Mouse (Mus musculus) small intestine, adult 2 months (tissue): ENCODE results near the gene Csgalnact2. TPM values are rescaled to one million over a fixed set of nuclear protein-coding genes. Genes with fewer than 3 reads are reported as not detected.

Source experiments
- H3K27ac ChIP-seq: fragments of 200-500 bp; 2 replicates; pipeline ENCODE4 v1.5.1; 2012; ENCODE audit warnings: low read depth, low read length, control low read depth, inconsistent platforms; ENCODE audit not compliant: insufficient read depth
- H3K27me3 ChIP-seq: fragments of 200-500 bp; 2 replicates; pipeline ENCODE4 v1.6.1; 2012; ENCODE audit warnings: mild to moderate bottlenecking, moderate library complexity, low read length, inconsistent platforms; ENCODE audit not compliant: control insufficient read depth, insufficient read depth
- H3K36me3 ChIP-seq: fragments of 200-500 bp; 2 replicates; pipeline ENCODE4 v1.6.1; 2012; ENCODE audit warnings: mild to moderate bottlenecking, low read length, control low read depth, inconsistent platforms; ENCODE audit not compliant: control insufficient read depth, insufficient read depth
- H3K4me1 ChIP-seq: fragments of 200-500 bp; 2 replicates; pipeline ENCODE4 v1.6.1; 2012; ENCODE audit warnings: low read length, inconsistent platforms, mixed read lengths; ENCODE audit not compliant: control insufficient read depth, insufficient read depth, insufficient read length
- H3K4me3 ChIP-seq: fragments of 200-500 bp; 2 replicates; pipeline ENCODE4 v1.5.1; 2012; ENCODE audit warnings: low read depth, mild to moderate bottlenecking, control low read depth, inconsistent platforms, low read length, moderate library complexity
- CTCF ChIP-seq: fragments of 200-500 bp; IDR thresholded peaks from 2 replicates; pipeline ENCODE4 v1.5.1; 2012; ENCODE audit warnings: low read depth, mild to moderate bottlenecking, control low read depth, inconsistent platforms, low read length, moderate library complexity, mixed read lengths; ENCODE audit not compliant: insufficient replicate concordance, insufficient read length; ENCODE audit errors: extremely low read depth
- POLR2A ChIP-seq: fragments of 200-500 bp; IDR thresholded peaks from 2 replicates; pipeline ENCODE4 v1.6.1; 2012; ENCODE audit warnings: low read depth, mild to moderate bottlenecking, control low read depth, inconsistent platforms, low read length, moderate library complexity
- WGBS: fragments of 180-500 bp; shearing (Covaris S2); methylation state at CpG from one replicate; pipeline ENCODE4 v1.1.7; 2018; 5-methylcytosine and 5-hydroxymethylcytosine counted together
- polyA plus RNA-seq: library from polyadenylated mRNA; depleted of rRNA; stranded (reverse); fragments of >200 nt; gene quantifications from 2 replicates; pipeline ENCODE4 v1.2.3, GENCODE M21; 2012

The Csgalnact2 gene
- polyA plus RNA-seq, 1 experiment: 0.38 TPM

- H3K4me1 ChIP-seq: no peaks in the 10 kb centered on the region
- H3K27ac ChIP-seq: no peak overlapping the region
- H3K4me3 ChIP-seq: no peak overlapping the region
- TF ChIP-seq POLR2A (no peak), CTCF (no peak)
- WGBS: 71% methylated on average over 6 of the region's 6 CpGs
- H3K36me3 ChIP-seq: no peaks in the 10 kb centered on the region
- no peaks in the 10 kb centered on the region for H3K27me3 ChIP-seq
Measured at GRCm38 (mm10) chr6:118083608-118084007, 55.3 kb downstream of the Csgalnact2 start.

- WGBS: 68% methylated on average over 3 of the region's 3 CpGs
- Histone ChIP-seq H3K27ac (no peak overlapping the region), H3K4me3 (no peak overlapping the region), H3K4me1 (no peaks in the 10 kb centered on the region), H3K36me3 (no peaks in the 10 kb centered on the region), H3K27me3 (no peaks in the 10 kb centered on the region)
- TF ChIP-seq CTCF (no peak), POLR2A (no peak)
Measured at GRCm38 (mm10) chr6:118082384-118082783, 56.6 kb downstream of the Csgalnact2 start.

- 79% methylated on average over 4 of the region's 4 CpGs for WGBS
- Histone ChIP-seq H3K27me3 (no peaks in the 10 kb centered on the region), H3K36me3 (no peaks in the 10 kb centered on the region), H3K4me3 (no peak overlapping the region), H3K27ac (no peak overlapping the region), H3K4me1 (no peaks in the 10 kb centered on the region)
- TF ChIP-seq CTCF (no peak), POLR2A (no peak)
Measured at GRCm38 (mm10) chr6:118080711-118081110, 58.2 kb downstream of the Csgalnact2 start.

- TF ChIP-seq POLR2A (no peak), CTCF (no peak)
- WGBS: 69% methylated on average over 10 of the region's 10 CpGs
- no peaks in the 10 kb centered on the region for H3K36me3 ChIP-seq
- H3K4me1 ChIP-seq: no peaks in the 10 kb centered on the region
- H3K27ac ChIP-seq: no peak overlapping the region
- H3K4me3 ChIP-seq: no peak overlapping the region
- no peaks in the 10 kb centered on the region for H3K27me3 ChIP-seq
Measured at GRCm38 (mm10) chr6:118079762-118080465, 59.0 kb downstream of the Csgalnact2 start.

GRCm38 (mm10) chr6:118079292-118079691, 59.6 kb downstream of the Csgalnact2 start:
- H3K4me1 ChIP-seq: no peaks in the 10 kb centered on the region
- H3K36me3 ChIP-seq: no peaks in the 10 kb centered on the region
- TF ChIP-seq POLR2A (no peak), CTCF (no peak)
- H3K4me3 ChIP-seq: no peak overlapping the region
- WGBS: 55% methylated on average over 3 of the region's 3 CpGs
- no peak overlapping the region for H3K27ac ChIP-seq
- H3K27me3 ChIP-seq: no peaks in the 10 kb centered on the region

- Histone ChIP-seq H3K27ac (no peak overlapping the region), H3K4me1 (no peaks in the 10 kb centered on the region), H3K27me3 (no peaks in the 10 kb centered on the region), H3K4me3 (no peak overlapping the region), H3K36me3 (no peaks in the 10 kb centered on the region)
- TF ChIP-seq CTCF (no peak), POLR2A (no peak)
- 65% methylated on average over 10 of the region's 10 CpGs for WGBS
Measured at GRCm38 (mm10) chr6:118078751-118079150, 60.2 kb downstream of the Csgalnact2 start.

GRCm38 (mm10) chr6:118077421-118077820, 61.5 kb downstream of the Csgalnact2 start:
- WGBS: 74% methylated on average over 7 of the region's 7 CpGs
- H3K4me3 ChIP-seq: no peak overlapping the region
- no peaks in the 10 kb centered on the region for H3K4me1 ChIP-seq
- H3K27me3 ChIP-seq: no peaks in the 10 kb centered on the region
- no peak overlapping the region for H3K27ac ChIP-seq
- no peaks in the 10 kb centered on the region for H3K36me3 ChIP-seq
- TF ChIP-seq CTCF (no peak), POLR2A (no peak)
